9 mouse cellular contexts compared by ENCODE assay signal in the genomic region with DNA sequence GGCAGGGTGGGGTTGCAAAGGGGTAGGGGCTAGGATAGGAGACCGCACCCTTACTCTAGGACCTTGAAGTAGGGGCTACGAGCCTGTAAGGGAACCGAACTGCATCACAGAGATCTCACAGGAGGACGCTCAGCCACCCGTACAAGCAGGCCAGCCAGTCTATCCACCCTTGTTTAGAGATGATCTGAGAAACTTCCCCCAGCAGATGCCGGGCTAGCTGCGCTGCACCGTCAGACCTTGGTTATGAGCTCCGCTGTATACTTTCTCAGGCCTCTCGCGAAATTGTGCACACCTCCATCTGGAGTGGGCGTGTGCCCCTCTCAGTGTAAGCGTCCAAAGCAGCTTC. TPM values are rescaled to one million over a fixed set of nuclear protein-coding genes. Genes with fewer than 3 reads are reported as not detected.
A peak's percentile ranks its signal among the peaks of the same experiment; 100 is the strongest.
DNase-seq lines count a peak whose midpoint lies in the region; ATAC-seq and TF ChIP-seq lines count a peak whose summit lies in the region.
"Had no signal": no experiment of that assay in that cellular context is flagged by ENCODE, and none has a peak within 500 bp of the region (broad histone marks: within the 10 kb centered on the region; RNA-seq: fewer than 3 reads in every experiment).

No protein-coding gene starts in this region.

- no peak overlapping the region for H3K9ac ChIP-seq in kidney, embryonic 16.5 days (replicated peaks; ENCODE audit: low read length)
- peak overlapping the region; percentile 69 for H3K9ac ChIP-seq in hindbrain, embryonic 12.5 days
- H3K9ac ChIP-seq in midbrain, embryonic 15.5 days: peak overlapping the region; percentile 56

- no peak for DNase-seq in kidney, postnatal 4 days
- peak; percentile 23 for DNase-seq in embryonic facial prominence, embryonic 10.5 days (ENCODE audit: low spot score)
- DNase-seq in gastrocnemius, adult 2 months: no peak
- no peak for DNase-seq in spleen, postnatal 10 days (ENCODE audit: low spot score in 2 of 2)

- no peaks in the 10 kb centered on the region for H3K36me3 ChIP-seq in kidney, embryonic 16.5 days (ENCODE audit: insufficient read depth, low read length)
- no peaks in the 10 kb centered on the region for H3K36me3 ChIP-seq in embryonic facial prominence, embryonic 10.5 days (replicated peaks)
- H3K36me3 ChIP-seq in hindbrain, embryonic 12.5 days: no peaks in the 10 kb centered on the region
- H3K36me3 ChIP-seq in midbrain, embryonic 15.5 days (replicated peaks): no peaks in the 10 kb centered on the region

- TF ChIP-seq CTCF in gastrocnemius, adult 2 months (IDR thresholded peaks at IDR 0.05): no peak

- H3K4me2 ChIP-seq in kidney, embryonic 16.5 days (replicated peaks; ENCODE audit: low read depth, low read length): peak overlapping the region; percentile 62
- H3K4me2 ChIP-seq in hindbrain, embryonic 12.5 days (replicated peaks): peak overlapping the region; percentile 69
- peak overlapping the region; percentile 78 for H3K4me2 ChIP-seq in midbrain, embryonic 15.5 days

- H3K27ac ChIP-seq in kidney, embryonic 16.5 days (ENCODE audit: low read length): no peak overlapping the region
- peak overlapping the region; percentile 35; the same call in 1 of the 2 replicates for H3K27ac ChIP-seq in embryonic facial prominence, embryonic 10.5 days (replicated peaks)
- peak overlapping the region; percentile 75 for H3K27ac ChIP-seq in hindbrain, embryonic 12.5 days
- peak overlapping the region; percentile 61 for H3K27ac ChIP-seq in midbrain, embryonic 15.5 days
- no peak overlapping the region for H3K27ac ChIP-seq in gastrocnemius, adult 2 months

- H3K27me3 ChIP-seq in kidney, embryonic 16.5 days (ENCODE audit: insufficient read depth, low read length): peaks cover 55% of the 10 kb centered on the region
- peaks cover 95% of the 10 kb centered on the region for H3K27me3 ChIP-seq in embryonic facial prominence, embryonic 10.5 days (replicated peaks; ENCODE audit: low read depth, poor library complexity, severe bottlenecking)
- peaks cover 22% of the 10 kb centered on the region; the same call in 1 of the 2 replicates for H3K27me3 ChIP-seq in hindbrain, embryonic 12.5 days
- peaks cover 3% of the 10 kb centered on the region; the same call in 1 of the 2 replicates for H3K27me3 ChIP-seq in midbrain, embryonic 15.5 days (replicated peaks)

- H3K4me3 ChIP-seq in kidney, embryonic 16.5 days (ENCODE audit: low read length): peak overlapping the region; percentile 32
- H3K4me3 ChIP-seq in embryonic facial prominence, embryonic 10.5 days: peak overlapping the region; percentile 61
- H3K4me3 ChIP-seq in hindbrain, embryonic 12.5 days: peak overlapping the region; percentile 62
- H3K4me3 ChIP-seq in midbrain, embryonic 15.5 days: peak overlapping the region; percentile 58
- no peak overlapping the region for H3K4me3 ChIP-seq in gastrocnemius, adult 2 months
- H3K4me3 ChIP-seq: erythroblast, embryonic 14.5 days had no signal

- H3K9me3 ChIP-seq in kidney, embryonic 16.5 days (ENCODE audit: low read length): no peaks in the 10 kb centered on the region
- H3K9me3 ChIP-seq in embryonic facial prominence, embryonic 10.5 days: no peaks in the 10 kb centered on the region
- H3K9me3 ChIP-seq in hindbrain, embryonic 12.5 days (replicated peaks): no peaks in the 10 kb centered on the region
- no peaks in the 10 kb centered on the region for H3K9me3 ChIP-seq in midbrain, embryonic 15.5 days

- WGBS in kidney, embryonic 16.5 days: 12% methylated on average over 13 of the region's 13 CpGs
- 12% methylated on average over 13 of the region's 13 CpGs for WGBS in embryonic facial prominence, embryonic 10.5 days
- 4% methylated on average over 13 of the region's 13 CpGs for WGBS in hindbrain, embryonic 12.5 days
- WGBS in midbrain, embryonic 15.5 days: 4% methylated on average over 13 of the region's 13 CpGs

- peak; percentile 33; the same call in 1 of the 2 replicates for ATAC-seq in kidney, embryonic 16.5 days (ENCODE audit: low FRiP score, low TSS enrichment)
- peak; percentile 55 for ATAC-seq in hindbrain, embryonic 12.5 days (ENCODE audit: low FRiP score)
- ATAC-seq in midbrain, embryonic 15.5 days (replicated peaks): peak; percentile 66
- no peak for ATAC-seq in activated CD4-positive, CD25-positive, alpha-beta regulatory T cell, adult 4 months

- H3K4me1 ChIP-seq in kidney, embryonic 16.5 days (ENCODE audit: insufficient read depth, low read length): peaks cover 5% of the 10 kb centered on the region; the same call in 1 of the 2 replicates
- H3K4me1 ChIP-seq in embryonic facial prominence, embryonic 10.5 days: peaks cover 38% of the 10 kb centered on the region
- peaks cover 53% of the 10 kb centered on the region for H3K4me1 ChIP-seq in hindbrain, embryonic 12.5 days
- H3K4me1 ChIP-seq in midbrain, embryonic 15.5 days: peaks cover 55% of the 10 kb centered on the region

- intact Hi-C loops in gastrocnemius, adult 2 months (cut with DNase I): no loop called here

RNA-seq across cellular contexts. Expression of gene Nav2, which starts 50.8 kb away (rescaled TPM):
- polyA plus RNA-seq in kidney, embryonic 16.5 days (2015; fragmentation: Nextera tagmentation; extraction: Ambion mirVana): 22.6 and 32.8 TPM in 2 replicates
- 11.5 and 13.2 TPM in 2 replicates for polyA plus RNA-seq in embryonic facial prominence, embryonic 10.5 days (2016; fragmentation: Nextera tagmentation; extraction: Ambion mirVana)
- polyA plus RNA-seq in hindbrain, embryonic 12.5 days (2016; fragmentation: Nextera tagmentation; extraction: Ambion mirVana): 24.1 and 25.8 TPM in 2 replicates
- polyA plus RNA-seq in midbrain, embryonic 15.5 days (2015; fragmentation: Nextera tagmentation; extraction: Ambion mirVana): 22.8 and 26.2 TPM in 2 replicates
- 10 to 100 TPM; 18.5 to 36.0 TPM for total RNA-seq in gastrocnemius, adult 2 months (2021)
- 10 to 100 TPM; 14.2 to 16.6 TPM for polyA plus RNA-seq in activated CD4-positive, CD25-positive, alpha-beta regulatory T cell, adult 4 months (2017; shearing (Covaris generic))

Comparison
In these comparisons a context has a peak if more than half of its experiments do, and no peak if none do; other contexts are left out.
1. H3K27ac ChIP-seq: peak in embryonic facial prominence, embryonic 10.5 days (single experiment), hindbrain, embryonic 12.5 days (single experiment) and midbrain, embryonic 15.5 days (single experiment); none in kidney, embryonic 16.5 days (single experiment) and gastrocnemius, adult 2 months (single experiment).
2. Peak in every context shown above with its lines, with median percentiles within 50 percentile points of each other: H3K4me2 ChIP-seq.